Mouse (Mus musculus) liver, embryonic 15.5 days (tissue): ENCODE results near the gene A230072I06Rik. TPM values are rescaled to one million over a fixed set of nuclear protein-coding genes. Genes with fewer than 3 reads are reported as not detected.

Experiments
- ATAC-seq: fragments of 200-750 bp; cut with Nextera tagmentation; 2 replicates; pipeline ENCODE4 v1.8.0; 2017; ENCODE audit warnings: moderate number of reproducible peaks, mild to moderate bottlenecking, moderate library complexity; ENCODE audit not compliant: insufficient read depth
- H3K27ac ChIP-seq: fragments of 300-500 bp; sonication (generic); replicated peaks from 2 replicates; pipeline ENCODE4 v1.5.1; 2015; ENCODE audit warnings: mild to moderate bottlenecking, inconsistent platforms
- H3K27me3 ChIP-seq: fragments of 300-500 bp; sonication (generic); 2 replicates; pipeline ENCODE4 v1.6.1; 2015; ENCODE audit warnings: mild to moderate bottlenecking, inconsistent platforms
- H3K36me3 ChIP-seq: fragments of 300-500 bp; sonication (generic); replicated peaks from 2 replicates; pipeline ENCODE4 v1.6.1; 2015; ENCODE audit warnings: moderate library complexity, mild to moderate bottlenecking, inconsistent platforms
- H3K4me1 ChIP-seq: fragments of 300-500 bp; sonication (generic); replicated peaks from 2 replicates; pipeline ENCODE4 v1.6.1; 2015; ENCODE audit warnings: inconsistent platforms
- H3K4me2 ChIP-seq: fragments of 300-500 bp; sonication (generic); 2 replicates; pipeline ENCODE4 v1.6.1; 2015; ENCODE audit warnings: moderate library complexity, mild to moderate bottlenecking, inconsistent platforms
- H3K4me3 ChIP-seq: fragments of 300-500 bp; sonication (generic); replicated peaks from 2 replicates; pipeline ENCODE4 v1.5.1; 2015; ENCODE audit warnings: mild to moderate bottlenecking, inconsistent platforms
- H3K9ac ChIP-seq: fragments of 300-500 bp; sonication (generic); 2 replicates; pipeline ENCODE4 v1.6.1; 2015; ENCODE audit warnings: moderate library complexity, mild to moderate bottlenecking, inconsistent platforms
- H3K9me3 ChIP-seq: fragments of 300-500 bp; sonication (generic); replicated peaks from 2 replicates; pipeline ENCODE4 v1.6.1; 2016; ENCODE audit warnings: inconsistent platforms
- WGBS: fragments of 180-500 bp; shearing (Covaris S2); methylation state at CpG from one replicate; pipeline ENCODE4 v1.1.7; 2015; ENCODE audit warnings: mixed read lengths; ENCODE audit not compliant: insufficient replicate concordance; 5-methylcytosine and 5-hydroxymethylcytosine counted together
- polyA plus RNA-seq: library from polyadenylated mRNA; unstranded; fragments of >200 nt; fragmentation: Nextera tagmentation; extraction: Ambion mirVana; gene quantifications from 2 replicates; pipeline ENCODE4 v1.2.1, GENCODE M21; 2015

A230072I06Rik gene
- polyA plus RNA-seq, 1 experiment from 2014 or later, result not detected

GRCm38 (mm10) chr8:12279482-12280192 is 1.0 kb downstream of the A230072I06Rik start:
- ATAC-seq, result no peak
- Histone ChIP-seq H3K36me3 (no peaks in the 10 kb centered on the region), H3K27ac (no peak overlapping the region), H3K9me3 (no peaks in the 10 kb centered on the region), H3K4me3 (no peak overlapping the region), H3K27me3 (no peaks in the 10 kb centered on the region), H3K9ac (no peak overlapping the region), H3K4me1 (no peaks in the 10 kb centered on the region), H3K4me2 (no peak overlapping the region)
- WGBS, result 31% methylated on average over 13 of the region's 13 CpGs

DNA sequence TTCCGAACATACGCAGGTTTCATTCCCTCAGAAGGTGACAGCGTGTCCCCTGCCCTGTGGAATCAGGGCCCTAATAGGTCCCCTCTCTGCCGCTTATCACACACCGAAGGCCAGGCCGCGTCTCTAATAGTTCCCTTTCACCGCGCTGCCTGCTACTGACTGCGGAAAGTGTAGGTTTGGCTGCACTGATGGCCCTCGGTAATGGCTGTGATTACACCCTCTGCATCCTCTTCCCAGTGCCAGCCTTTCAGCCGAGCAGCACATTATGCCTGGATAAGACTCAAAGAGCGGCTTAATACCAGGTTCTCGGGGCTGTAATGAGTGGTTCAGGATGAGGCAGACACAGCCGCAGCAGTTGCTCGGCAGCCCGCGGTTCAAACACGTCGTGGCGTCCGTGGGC is 3.5 kb downstream of the A230072I06Rik start:
- 68% methylated on average over 22 of the region's 22 CpGs for WGBS

DNA sequence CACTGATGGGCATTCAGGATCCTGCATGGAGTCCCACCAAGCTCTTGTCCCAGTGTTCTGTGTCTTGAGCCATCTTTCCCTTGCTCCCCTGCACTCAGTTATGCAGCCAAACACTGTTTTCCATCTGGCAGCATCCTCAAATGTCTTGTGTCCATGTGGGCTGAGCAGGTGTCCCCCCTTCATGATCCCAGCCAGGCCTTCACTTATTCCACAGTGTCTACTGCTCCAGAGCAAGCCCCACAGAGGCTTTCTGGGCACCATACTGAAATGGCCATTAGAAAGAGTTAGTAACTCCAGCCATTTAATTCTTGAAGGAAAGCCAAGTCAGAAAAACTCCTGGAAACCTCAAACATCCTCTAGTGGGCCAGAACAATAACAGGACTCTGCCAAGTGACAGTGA is 11.9 kb downstream of the A230072I06Rik start:
- no peaks in the 10 kb centered on the region for H3K27me3 ChIP-seq
- ATAC-seq, result no peak
- no peaks in the 10 kb centered on the region for H3K9me3 ChIP-seq
- H3K9ac ChIP-seq, result no peak overlapping the region
- H3K27ac ChIP-seq, result no peak overlapping the region
- H3K4me3 ChIP-seq, result no peak overlapping the region
- no peaks in the 10 kb centered on the region for H3K36me3 ChIP-seq
- no peaks in the 10 kb centered on the region for H3K4me1 ChIP-seq
- H3K4me2 ChIP-seq, result no peak overlapping the region

More for the DNA sequence above, 3.5 kb downstream of the A230072I06Rik start:
- ATAC-seq, result no peak
- H3K9ac ChIP-seq, result no peak overlapping the region
- H3K9me3 ChIP-seq, result no peaks in the 10 kb centered on the region
- H3K27ac ChIP-seq, result no peak overlapping the region
- H3K4me1 ChIP-seq, result no peaks in the 10 kb centered on the region
- H3K4me2 ChIP-seq, result no peak overlapping the region
- no peaks in the 10 kb centered on the region for H3K36me3 ChIP-seq
- no peak overlapping the region for H3K4me3 ChIP-seq
- no peaks in the 10 kb centered on the region for H3K27me3 ChIP-seq

DNA sequence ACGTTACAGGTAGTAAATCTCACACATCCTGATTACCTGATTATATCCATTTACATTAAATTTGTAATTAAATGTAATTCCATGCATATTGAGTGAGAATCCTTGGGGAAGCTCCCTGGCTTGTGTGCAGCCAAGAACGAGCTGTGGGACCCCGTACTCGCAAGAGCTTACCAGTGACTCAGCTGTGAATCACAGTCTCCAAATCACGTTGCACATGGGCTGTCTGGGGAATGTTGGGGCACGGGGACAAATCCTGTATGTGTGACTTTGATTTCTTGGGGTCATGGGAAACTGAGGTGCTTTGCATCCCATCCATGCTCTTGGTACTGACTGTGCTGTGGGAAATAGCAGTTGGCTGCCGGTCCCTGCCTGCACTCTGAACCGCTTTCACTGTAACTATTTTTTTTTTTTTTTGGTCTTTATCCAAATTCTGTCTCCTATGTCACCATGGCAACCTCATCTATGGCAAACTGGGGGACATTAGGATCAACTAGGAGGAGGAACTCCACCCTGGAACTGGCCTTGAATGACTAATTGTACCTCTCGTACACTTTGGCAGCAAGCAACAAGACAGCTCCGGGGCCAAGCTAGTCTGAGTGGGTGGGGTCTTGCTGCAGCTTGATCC is 19.8 kb downstream of the A230072I06Rik start:
- ATAC-seq, result no peak
- H3K4me1 ChIP-seq, result no peaks in the 10 kb centered on the region
- whole genome bisulfite sequencing, result 69% methylated on average over 10 of the region's 10 CpGs
- H3K36me3 ChIP-seq, result no peaks in the 10 kb centered on the region
- no peaks in the 10 kb centered on the region for H3K9me3 ChIP-seq
- no peak overlapping the region for H3K4me3 ChIP-seq
- no peak overlapping the region for H3K27ac ChIP-seq
- H3K9ac ChIP-seq, result no peak overlapping the region
- H3K27me3 ChIP-seq, result no peaks in the 10 kb centered on the region
- no peak overlapping the region for H3K4me2 ChIP-seq

DNA sequence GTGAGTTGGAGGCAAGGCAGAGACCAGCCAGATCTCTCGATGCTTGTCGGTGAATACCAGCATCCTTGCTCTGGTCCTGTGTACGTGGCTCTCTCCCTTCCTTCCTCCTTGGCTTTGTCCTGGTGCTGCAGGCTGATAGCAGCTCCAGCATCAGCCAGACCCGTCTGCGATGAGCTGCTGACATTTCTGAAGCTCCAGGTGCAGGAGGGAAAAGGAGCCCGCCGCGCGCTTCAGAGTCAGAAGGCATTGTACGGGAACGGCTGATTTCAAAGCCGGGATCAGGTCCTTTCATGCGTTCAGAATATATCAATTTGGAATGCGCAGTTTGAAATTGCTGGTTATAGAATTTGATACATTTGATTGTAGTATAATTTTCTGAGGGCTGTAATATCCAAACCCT is 23.4 kb downstream of the A230072I06Rik start:
- ATAC-seq, result no peak
- no peaks in the 10 kb centered on the region for H3K9me3 ChIP-seq
- WGBS, result 65% methylated on average over 14 of the region's 14 CpGs
- H3K4me1 ChIP-seq, result no peaks in the 10 kb centered on the region
- H3K4me2 ChIP-seq, result no peak overlapping the region
- no peak overlapping the region for H3K9ac ChIP-seq
- H3K27ac ChIP-seq, result no peak overlapping the region
- H3K4me3 ChIP-seq, result no peak overlapping the region
- no peaks in the 10 kb centered on the region for H3K27me3 ChIP-seq
- no peaks in the 10 kb centered on the region for H3K36me3 ChIP-seq

DNA sequence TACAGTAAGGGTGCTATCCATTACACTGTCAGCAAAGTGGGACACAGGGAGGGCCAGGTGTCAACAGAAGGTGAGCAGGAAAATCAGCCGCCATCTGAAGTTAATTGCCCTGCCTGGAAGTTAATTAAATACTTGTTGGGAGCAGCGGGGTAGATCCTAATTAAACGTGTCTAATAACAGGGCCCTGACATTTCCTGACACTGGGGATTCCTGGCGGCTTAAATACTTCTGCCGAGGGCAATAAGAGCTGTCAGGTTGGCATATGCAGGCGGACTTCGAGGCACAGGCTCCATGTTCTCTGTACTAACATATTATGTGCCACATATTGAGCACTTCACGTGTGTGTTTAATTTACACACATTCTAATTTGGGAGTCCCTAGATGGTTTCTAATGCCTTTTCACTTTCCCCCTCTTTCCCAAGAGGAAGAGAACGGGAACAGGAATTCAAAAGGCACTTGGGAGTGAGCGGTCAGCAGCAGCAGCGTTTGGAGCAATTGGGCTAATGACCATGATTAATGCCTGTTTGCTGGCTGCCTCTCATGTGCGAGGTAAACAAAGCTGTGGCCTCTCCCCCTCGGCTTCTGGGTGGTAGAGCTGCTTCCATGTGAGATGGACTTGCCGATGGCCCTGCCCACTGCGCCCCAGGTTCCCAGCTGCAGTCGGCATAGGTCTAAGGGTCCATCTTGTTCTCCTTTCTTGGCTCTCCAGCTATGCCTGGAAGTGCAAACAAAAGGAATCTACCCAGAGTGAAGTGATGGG is 34.5 kb downstream of the A230072I06Rik start:
- H3K9me3 ChIP-seq, result no peaks in the 10 kb centered on the region
- no peaks in the 10 kb centered on the region for H3K36me3 ChIP-seq
- H3K27me3 ChIP-seq, result peaks cover 14% of the 10 kb centered on the region
- H3K9ac ChIP-seq, result no peak overlapping the region
- whole genome bisulfite sequencing, result 34% methylated on average over 16 of the region's 16 CpGs
- H3K4me2 ChIP-seq, result no peak overlapping the region
- no peak overlapping the region for H3K27ac ChIP-seq
- no peaks in the 10 kb centered on the region for H3K4me1 ChIP-seq
- no peak for ATAC-seq
- H3K4me3 ChIP-seq, result no peak overlapping the region

DNA sequence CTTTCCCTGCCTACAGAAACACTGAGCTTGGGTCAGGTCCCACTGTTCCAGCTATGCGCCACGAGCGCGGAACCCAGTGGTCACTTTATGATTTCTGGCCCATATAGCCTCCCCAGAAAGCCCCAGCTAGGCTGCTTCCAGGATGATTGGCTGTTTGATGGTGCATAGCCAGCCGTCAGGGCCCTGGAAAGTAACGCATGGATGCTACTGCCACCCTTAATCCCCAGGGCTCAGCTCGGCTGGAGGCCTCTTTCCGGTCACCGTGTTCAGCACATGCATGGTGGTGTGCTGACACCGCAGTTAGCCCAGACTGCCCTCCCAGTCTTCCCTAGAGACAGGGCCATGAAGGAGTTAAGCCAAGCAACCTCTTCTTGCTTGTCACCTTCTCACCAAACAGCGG is 35.6 kb downstream of the A230072I06Rik start:
- Histone ChIP-seq H3K27ac (no peak overlapping the region), H3K9ac (no peak overlapping the region), H3K4me2 (no peak overlapping the region), H3K36me3 (no peaks in the 10 kb centered on the region), H3K4me1 (no peaks in the 10 kb centered on the region), H3K9me3 (no peaks in the 10 kb centered on the region), H3K27me3 (peaks cover 14% of the 10 kb centered on the region), H3K4me3 (no peak overlapping the region)
- WGBS, result 48% methylated on average over 11 of the region's 11 CpGs
- ATAC-seq, result no peak

DNA sequence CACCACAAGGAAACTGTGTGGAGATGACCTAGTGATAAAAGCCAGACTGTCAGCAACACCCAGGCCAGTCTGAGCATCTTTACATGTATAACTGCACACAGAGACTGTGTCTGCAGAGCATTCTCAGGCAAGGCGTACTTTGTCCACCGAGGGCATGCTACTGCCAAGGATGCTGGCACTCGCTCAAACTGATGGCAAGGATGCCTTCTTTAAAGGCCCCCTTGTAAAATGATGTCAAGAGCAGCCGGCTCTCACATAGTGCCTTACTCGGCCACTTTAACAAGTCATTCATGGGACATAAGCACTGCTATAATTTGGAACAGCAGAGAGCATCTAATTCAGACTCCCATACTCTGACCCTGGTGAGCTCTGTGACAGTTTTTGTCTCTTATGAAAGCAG is 36.6 kb downstream of the A230072I06Rik start:
- 43% methylated on average over 5 of the region's 5 CpGs for WGBS
- Histone ChIP-seq H3K27me3 (peaks cover 14% of the 10 kb centered on the region), H3K9ac (no peak overlapping the region), H3K27ac (no peak overlapping the region), H3K4me1 (no peaks in the 10 kb centered on the region), H3K9me3 (no peaks in the 10 kb centered on the region), H3K36me3 (no peaks in the 10 kb centered on the region), H3K4me2 (no peak overlapping the region), H3K4me3 (no peak overlapping the region)
- ATAC-seq, result no peak

DNA sequence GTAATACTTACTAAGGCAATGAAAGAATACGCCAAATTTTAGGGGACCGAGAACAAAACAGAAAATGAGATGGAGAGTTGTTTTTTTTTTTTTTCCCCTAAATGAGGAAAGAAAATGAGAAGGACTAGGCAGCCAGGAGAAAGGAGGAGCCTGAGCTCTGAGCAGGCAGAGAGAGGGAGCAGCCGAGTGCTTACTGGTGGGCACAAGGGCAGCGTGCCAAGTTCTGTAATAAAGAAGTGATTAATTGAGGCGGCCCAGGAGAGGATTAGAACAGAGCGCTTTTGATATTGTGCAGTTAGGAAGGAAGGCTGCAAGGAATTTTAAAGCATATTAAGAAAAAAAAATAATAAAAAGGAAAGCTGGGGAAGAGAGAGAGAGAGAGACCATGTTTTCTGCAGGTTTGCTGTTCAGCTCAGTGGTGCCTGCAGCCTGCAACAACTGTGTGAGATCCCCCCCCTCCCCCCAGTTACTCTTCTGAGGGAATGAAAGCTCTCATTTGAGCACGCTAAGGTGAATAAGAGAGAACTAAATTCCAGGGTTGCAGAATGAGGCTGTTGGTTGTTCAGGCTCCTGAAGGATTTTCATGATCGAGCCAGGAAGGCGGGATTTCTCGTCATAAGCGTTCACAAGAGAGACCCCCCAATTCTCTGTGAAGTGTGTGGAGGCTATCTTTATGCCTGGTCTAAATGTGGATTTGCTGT is 41.3 kb downstream of the A230072I06Rik start:
- ATAC-seq, result no peak

DNA sequence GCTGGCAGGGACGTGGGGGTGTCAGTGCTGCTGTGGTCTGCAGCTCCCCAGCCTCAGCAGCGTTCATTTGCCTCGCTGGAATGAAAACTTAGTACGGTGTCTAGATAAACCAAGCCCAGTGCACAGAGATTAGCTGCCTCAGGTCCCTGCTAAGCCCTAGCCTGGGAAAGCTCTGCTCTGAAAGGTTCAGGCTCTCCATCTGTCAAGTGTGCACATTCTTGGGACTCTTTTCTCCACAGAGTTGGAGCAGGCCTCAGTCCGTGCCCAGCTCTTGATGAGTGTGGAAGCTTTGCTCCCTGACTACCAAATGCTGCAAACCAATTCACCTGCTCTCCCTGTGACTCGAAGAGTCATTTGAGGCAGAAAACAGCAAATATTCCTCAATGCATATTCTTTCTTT is 43.5 kb downstream of the A230072I06Rik start:
- Histone ChIP-seq H3K36me3 (no peaks in the 10 kb centered on the region), H3K4me1 (no peaks in the 10 kb centered on the region), H3K27ac (no peak overlapping the region), H3K9me3 (no peaks in the 10 kb centered on the region), H3K27me3 (peaks cover 11% of the 10 kb centered on the region; the same call in 1 of the 2 replicates), H3K9ac (no peak overlapping the region), H3K4me3 (no peak overlapping the region), H3K4me2 (no peak overlapping the region)
- WGBS, result 57% methylated on average over 6 of the region's 6 CpGs
- no peak for ATAC-seq

More for the DNA sequence above, 41.3 kb downstream of the A230072I06Rik start:
- H3K27me3 ChIP-seq, result peaks cover 12% of the 10 kb centered on the region
- H3K36me3 ChIP-seq, result no peaks in the 10 kb centered on the region
- no peak overlapping the region for H3K9ac ChIP-seq
- H3K27ac ChIP-seq, result no peak overlapping the region
- no peak overlapping the region for H3K4me3 ChIP-seq
- H3K9me3 ChIP-seq, result no peaks in the 10 kb centered on the region
- 75% methylated on average over 11 of the region's 11 CpGs for WGBS
- H3K4me2 ChIP-seq, result no peak overlapping the region
- no peaks in the 10 kb centered on the region for H3K4me1 ChIP-seq

GRCm38 (mm10) chr8:12323238-12323637 is 44.6 kb downstream of the A230072I06Rik start:
- WGBS, result 78% methylated on average over 3 of the region's 3 CpGs
- no peak for ATAC-seq
- peaks cover 11% of the 10 kb centered on the region; the same call in 1 of the 2 replicates for H3K27me3 ChIP-seq
- no peaks in the 10 kb centered on the region for H3K4me1 ChIP-seq
- no peak overlapping the region for H3K4me2 ChIP-seq
- no peaks in the 10 kb centered on the region for H3K9me3 ChIP-seq
- H3K36me3 ChIP-seq, result no peaks in the 10 kb centered on the region
- no peak overlapping the region for H3K27ac ChIP-seq
- H3K4me3 ChIP-seq, result no peak overlapping the region
- no peak overlapping the region for H3K9ac ChIP-seq
